Mouse (Mus musculus) forebrain, embryonic 16.5 days (tissue): ENCODE data around the gene Gsdma. TPM values are rescaled to one million over a fixed set of nuclear protein-coding genes. Genes with fewer than 3 reads are reported as not detected.
A peak's percentile ranks its signal among the peaks of the same experiment; 100 is the strongest.
"Not testable (repeated sequence)": the region's sequence is repeated elsewhere in the genome, so short reads cannot be mapped to it uniquely, and the experiment has no call there.

ENCODE experiments used
- ATAC-seq: fragments of 200-750 bp; cut with Nextera tagmentation; 2 replicates; pipeline ENCODE4 v1.8.0; 2017; ENCODE audit warnings: mild to moderate bottlenecking, moderate library complexity
- H3K27ac ChIP-seq: fragments of 300-500 bp; sonication (generic); 2 replicates; pipeline ENCODE4 v1.5.1; 2014; ENCODE audit warnings: low read length, control low read depth
- H3K27me3 ChIP-seq: fragments of 300-500 bp; sonication (generic); replicated peaks from 2 replicates; pipeline ENCODE4 v1.6.1; 2014; ENCODE audit warnings: low read length; ENCODE audit not compliant: control insufficient read depth, insufficient read depth
- H3K36me3 ChIP-seq: fragments of 300-500 bp; sonication (generic); 2 replicates; pipeline ENCODE4 v1.6.1; 2014; ENCODE audit not compliant: control insufficient read depth, insufficient read depth
- H3K4me1 ChIP-seq: fragments of 300-500 bp; sonication (generic); replicated peaks from 2 replicates; pipeline ENCODE4 v1.6.1; 2014; ENCODE audit warnings: low read length; ENCODE audit not compliant: control insufficient read depth, insufficient read depth
- H3K4me2 ChIP-seq: fragments of 300-500 bp; sonication (generic); 2 replicates; pipeline ENCODE4 v1.6.1; 2014; ENCODE audit warnings: mild to moderate bottlenecking, low read length, control low read depth
- H3K4me3 ChIP-seq: fragments of 300-500 bp; sonication (generic); replicated peaks from 2 replicates; pipeline ENCODE4 v1.5.1; 2014; ENCODE audit warnings: mild to moderate bottlenecking, low read length, control low read depth
- H3K9ac ChIP-seq: fragments of 300-500 bp; sonication (generic); replicated peaks from 2 replicates; pipeline ENCODE4 v1.6.1; 2014; ENCODE audit warnings: low read depth, low read length, control low read depth
- H3K9me3 ChIP-seq: fragments of 300-500 bp; sonication (generic); 2 replicates; pipeline ENCODE4 v1.6.1; 2016; ENCODE audit warnings: low read length; ENCODE audit not compliant: control insufficient read depth
- WGBS: fragments of 180-500 bp; shearing (Covaris S2); extraction: QIAGEN DNeasy Blood & Tissue Kit; methylation state at CpG from one replicate; pipeline ENCODE4 v1.1.7; 2014; 5-methylcytosine and 5-hydroxymethylcytosine counted together
- polyA plus RNA-seq: library from polyadenylated mRNA; unstranded; fragments of >200 nt; fragmentation: Nextera tagmentation; extraction: Ambion mirVana; gene quantifications from 2 replicates; pipeline ENCODE4 v1.2.1, GENCODE M21; 2015

Gene Gsdma
- polyA plus RNA-seq, 1 experiment from 2014 or later, result not detected

- no peaks in the 10 kb centered on the region for H3K27me3 ChIP-seq
- no peak overlapping the region for H3K4me3 ChIP-seq
- no peaks in the 10 kb centered on the region for H3K36me3 ChIP-seq
- H3K4me1 ChIP-seq, result no peaks in the 10 kb centered on the region
- no peak overlapping the region for H3K4me2 ChIP-seq
- no peak for ATAC-seq
- H3K27ac ChIP-seq, result no peak overlapping the region
- H3K9ac ChIP-seq, result no peak overlapping the region
- WGBS, result 71% methylated on average over 5 of the region's 5 CpGs
- H3K9me3 ChIP-seq, result no peaks in the 10 kb centered on the region
These were observed 24.1 kb upstream of the Gsdma start for GRCm38 (mm10) chr11:98640091-98640490.

- 75% methylated on average over 3 of the region's 3 CpGs for WGBS
- Histone ChIP-seq H3K4me1 (no peaks in the 10 kb centered on the region), H3K9ac (no peak overlapping the region), H3K27ac (no peak overlapping the region), H3K4me3 (no peak overlapping the region), H3K9me3 (no peaks in the 10 kb centered on the region), H3K27me3 (no peaks in the 10 kb centered on the region), H3K4me2 (no peak overlapping the region), H3K36me3 (no peaks in the 10 kb centered on the region)
- ATAC-seq, result no peak
These were observed 19.4 kb upstream of the Gsdma start for GRCm38 (mm10) chr11:98644757-98645156.

- no peak for ATAC-seq
- no peak overlapping the region for H3K27ac ChIP-seq
- no peak overlapping the region for H3K4me2 ChIP-seq
- no peaks in the 10 kb centered on the region for H3K36me3 ChIP-seq
- no peaks in the 10 kb centered on the region for H3K4me1 ChIP-seq
- no peaks in the 10 kb centered on the region for H3K27me3 ChIP-seq
- 81% methylated on average over 2 of the region's 2 CpGs for WGBS
- no peak overlapping the region for H3K9ac ChIP-seq
- H3K9me3 ChIP-seq, result no peaks in the 10 kb centered on the region
- H3K4me3 ChIP-seq, result no peak overlapping the region
These were observed 18.2 kb upstream of the Gsdma start for GRCm38 (mm10) chr11:98645946-98646345.

GRCm38 (mm10) chr11:98646459-98646858 lies 17.7 kb upstream of the Gsdma start, which contains the start of gene Gsdma2:
TSS of gene Gsdma2 (plus strand) at chr11:98646759.
- WGBS, result 66% methylated on average over 2 of the region's 2 CpGs
- no peak within 1 kb of the TSS for H3K4me3 ChIP-seq
- H3K9ac ChIP-seq, result no peak within 1 kb of the TSS
- H3K4me2 ChIP-seq, result no peak within 1 kb of the TSS
- no peak within 1 kb of the TSS for H3K27ac ChIP-seq
- no peak for ATAC-seq
- H3K9me3 ChIP-seq, result no peaks in the 10 kb centered on the region
- H3K4me1 ChIP-seq, result no peaks in the 10 kb centered on the region
- H3K36me3 ChIP-seq, result no peaks in the 10 kb centered on the region
- H3K27me3 ChIP-seq, result no peaks in the 10 kb centered on the region

GRCm38 (mm10) chr11:98655076-98655475 lies 9.1 kb upstream of the Gsdma start:
- H3K4me1 ChIP-seq, H3K4me2 ChIP-seq, H3K27ac ChIP-seq, H3K9ac ChIP-seq, H3K36me3 ChIP-seq, H3K9me3 ChIP-seq, ATAC-seq, H3K27me3 ChIP-seq, H3K4me3 ChIP-seq: not testable (repeated sequence)
- 13% methylated on average over 6 of the region's 7 CpGs for WGBS

GRCm38 (mm10) chr11:98660517-98660916 lies 3.6 kb upstream of the Gsdma start:
- Histone ChIP-seq H3K9ac (no peak overlapping the region), H3K27me3 (no peaks in the 10 kb centered on the region; the same call in 1 of the 2 replicates)
- WGBS, result 13% methylated on average over 6 of the region's 6 CpGs

GRCm38 (mm10) chr11:98668984-98669383 lies 4.8 kb downstream of the Gsdma start:
- Histone ChIP-seq H3K9ac (no peak overlapping the region), H3K9me3 (no peaks in the 10 kb centered on the region), H3K36me3 (no peaks in the 10 kb centered on the region), H3K4me3 (no peak overlapping the region), H3K27me3 (0 out of 2 replicates have a peak, but pooled peaks cover 8% of the 10 kb centered on the region), H3K4me2 (no peak overlapping the region), H3K27ac (no peak overlapping the region), H3K4me1 (no peaks in the 10 kb centered on the region)
- ATAC-seq, result no peak
- 55% methylated on average over 2 of the region's 2 CpGs for WGBS

More at GRCm38 (mm10) chr11:98660517-98660916, 3.6 kb upstream of the Gsdma start:
- Histone ChIP-seq H3K4me2 (no peak overlapping the region), H3K27ac (no peak overlapping the region), H3K9me3 (no peaks in the 10 kb centered on the region), H3K4me3 (no peak overlapping the region), H3K36me3 (no peaks in the 10 kb centered on the region), H3K4me1 (0 out of 2 replicates have a peak, but pooled peaks cover 2% of the 10 kb centered on the region)
- ATAC-seq, result peak; percentile 75

GRCm38 (mm10) chr11:98671284-98671815 lies 7.2 kb downstream of the Gsdma start:
- no peak overlapping the region for H3K27ac ChIP-seq
- H3K9me3 ChIP-seq, result no peaks in the 10 kb centered on the region
- no peak overlapping the region for H3K9ac ChIP-seq
- no peaks in the 10 kb centered on the region for H3K36me3 ChIP-seq
- 74% methylated on average over 3 of the region's 3 CpGs for WGBS
- no peak overlapping the region for H3K4me3 ChIP-seq
- H3K4me1 ChIP-seq, result no peaks in the 10 kb centered on the region
- H3K27me3 ChIP-seq, result 0 out of 2 replicates have a peak, but pooled peaks cover 8% of the 10 kb centered on the region
- H3K4me2 ChIP-seq, result no peak overlapping the region
- no peak for ATAC-seq

GRCm38 (mm10) chr11:98671857-98672256 lies 7.7 kb downstream of the Gsdma start:
- H3K4me1 ChIP-seq, result no peaks in the 10 kb centered on the region
- no peak for ATAC-seq
- H3K9ac ChIP-seq, result no peak overlapping the region
- H3K4me3 ChIP-seq, result no peak overlapping the region
- H3K27me3 ChIP-seq, result 0 out of 2 replicates have a peak, but pooled peaks cover 8% of the 10 kb centered on the region
- no peak overlapping the region for H3K27ac ChIP-seq
- H3K4me2 ChIP-seq, result no peak overlapping the region
- no peaks in the 10 kb centered on the region for H3K9me3 ChIP-seq
- H3K36me3 ChIP-seq, result no peaks in the 10 kb centered on the region
- WGBS, result 63% methylated on average over 5 of the region's 5 CpGs

- Histone ChIP-seq H3K36me3 (no peaks in the 10 kb centered on the region), H3K27ac (no peak overlapping the region), H3K4me1 (no peaks in the 10 kb centered on the region), H3K9ac (no peak overlapping the region), H3K4me2 (no peak overlapping the region), H3K4me3 (no peak overlapping the region), H3K9me3 (no peaks in the 10 kb centered on the region), H3K27me3 (0 out of 2 replicates have a peak, but pooled peaks cover 8% of the 10 kb centered on the region)
- WGBS, result 92% methylated on average over 5 of the region's 5 CpGs
- ATAC-seq, result no peak
These were observed 8.3 kb downstream of the Gsdma start for GRCm38 (mm10) chr11:98672482-98672881.
